Mouse (Mus musculus): Measurements from ENCODE around the gene Polr2l. TPM values are rescaled to one million over a fixed set of nuclear protein-coding genes. Genes with fewer than 3 reads are reported as not detected.

Gene Polr2l
- polyA plus RNA-seq, 1 experiment from 2014 or later: 93.0 TPM

GRCm38 (mm10) chr7:141466607-141467148 is 8.3 kb downstream of the Polr2l start:
- Histone ChIP-seq H3K4me3 (replicated peaks; ENCODE audit: low read length) (peak overlapping the region; percentile 35), H3K9ac (peak overlapping the region; percentile 74; the same call in 1 of the 2 replicates), H3K4me1 (replicated peaks; ENCODE audit: control insufficient read depth, insufficient read depth, low read length) (peaks cover 30% of the 10 kb centered on the region), H3K27ac (no peak overlapping the region), H3K4me2 (replicated peaks) (peak overlapping the region; percentile 71), H3K36me3 (replicated peaks; ENCODE audit: control insufficient read depth, insufficient read depth) (peaks cover 20% of the 10 kb centered on the region), H3K27me3 (ENCODE audit: control insufficient read depth, insufficient read depth, low read length) (peaks cover 53% of the 10 kb centered on the region), H3K9me3 (ENCODE audit: control insufficient read depth, low read length) (no peaks in the 10 kb centered on the region)
- ATAC-seq (ENCODE audit: low FRiP score): no peak
- DNase-seq (ENCODE audit: low spot score): no peak
- WGBS: 59% methylated on average over 10 of the region's 10 CpGs

GRCm38 (mm10) chr7:141466045-141466394 is 8.9 kb downstream of the Polr2l start:
- peaks cover 60% of the 10 kb centered on the region for H3K27me3 ChIP-seq (ENCODE audit: control insufficient read depth, insufficient read depth, low read length)
- H3K9me3 ChIP-seq (ENCODE audit: control insufficient read depth, low read length): no peaks in the 10 kb centered on the region
- H3K9ac ChIP-seq: no peak overlapping the region
- 87% methylated on average over 7 of the region's 7 CpGs for WGBS
- peaks cover 30% of the 10 kb centered on the region for H3K4me1 ChIP-seq (replicated peaks; ENCODE audit: control insufficient read depth, insufficient read depth, low read length)
- no peak overlapping the region for H3K27ac ChIP-seq
- no peak overlapping the region for H3K4me3 ChIP-seq (replicated peaks; ENCODE audit: low read length)
- H3K4me2 ChIP-seq (replicated peaks): no peak overlapping the region
- ATAC-seq (ENCODE audit: low FRiP score) (no peak), DNase-seq (ENCODE audit: low spot score) (no peak)
- peaks cover 13% of the 10 kb centered on the region for H3K36me3 ChIP-seq (replicated peaks; ENCODE audit: control insufficient read depth, insufficient read depth)

GRCm38 (mm10) chr7:141465388-141466044 is 9.4 kb downstream of the Polr2l start:
- peaks cover 65% of the 10 kb centered on the region for H3K27me3 ChIP-seq (ENCODE audit: control insufficient read depth, insufficient read depth, low read length)
- no peak overlapping the region; the same call in 1 of the 2 replicates for H3K9ac ChIP-seq
- no peak overlapping the region for H3K4me2 ChIP-seq (replicated peaks)
- DNase-seq (ENCODE audit: low spot score) (no peak), ATAC-seq (ENCODE audit: low FRiP score) (no peak)
- 47% methylated on average over 7 of the region's 10 CpGs for WGBS
- no peak overlapping the region for H3K27ac ChIP-seq
- H3K36me3 ChIP-seq (replicated peaks; ENCODE audit: control insufficient read depth, insufficient read depth): peaks cover 8% of the 10 kb centered on the region
- peaks cover 30% of the 10 kb centered on the region for H3K4me1 ChIP-seq (replicated peaks; ENCODE audit: control insufficient read depth, insufficient read depth, low read length)
- 0 out of 2 replicates have a peak overlapping the region, but pooled peaks have one; percentile 12 for H3K4me3 ChIP-seq (replicated peaks; ENCODE audit: low read length)
- no peaks in the 10 kb centered on the region for H3K9me3 ChIP-seq (ENCODE audit: control insufficient read depth, low read length)

DNA sequence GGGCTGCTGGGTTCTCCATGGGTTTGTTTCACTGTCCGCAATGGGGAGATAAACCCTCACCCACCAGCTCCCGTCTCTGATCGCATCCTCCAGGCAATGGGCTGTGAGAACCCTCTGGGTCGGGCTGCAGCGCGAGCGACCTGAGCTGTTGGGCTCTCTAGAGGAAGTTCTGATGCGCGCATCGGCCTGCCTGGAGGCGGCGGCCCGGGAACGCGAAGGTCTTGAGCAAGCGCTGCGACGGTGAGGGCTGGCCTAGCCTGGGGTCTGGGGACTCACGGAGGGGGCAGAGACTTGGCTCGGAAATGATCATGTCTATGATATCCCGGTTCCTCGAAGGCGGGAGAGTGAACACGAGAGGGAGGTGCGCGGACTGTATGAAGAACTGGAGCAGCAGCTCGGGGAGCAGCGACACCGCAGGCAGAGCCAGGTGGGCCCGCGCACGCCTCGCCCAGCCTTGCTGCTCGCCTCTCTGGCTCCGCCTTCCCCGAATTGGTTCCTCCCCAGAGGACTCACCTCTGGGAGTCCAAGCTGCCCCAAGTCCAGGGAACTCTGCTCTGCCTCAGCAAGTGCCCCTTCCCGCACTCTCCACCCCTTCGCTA is 10.2 kb downstream of the Polr2l start:
- H3K4me3 ChIP-seq (replicated peaks; ENCODE audit: low read length): peak overlapping the region; percentile 12
- ATAC-seq (ENCODE audit: low FRiP score): no peak
- no peak overlapping the region for H3K27ac ChIP-seq
- WGBS: 4% methylated on average over 38 of the region's 38 CpGs
- no peak for DNase-seq (ENCODE audit: low spot score)
- H3K9ac ChIP-seq: no peak overlapping the region; the same call in 1 of the 2 replicates
- H3K27me3 ChIP-seq (ENCODE audit: control insufficient read depth, insufficient read depth, low read length): peaks cover 72% of the 10 kb centered on the region
- H3K4me1 ChIP-seq (replicated peaks; ENCODE audit: control insufficient read depth, insufficient read depth, low read length): peaks cover 25% of the 10 kb centered on the region
- H3K4me2 ChIP-seq (replicated peaks): peak overlapping the region; percentile 36
- H3K9me3 ChIP-seq (ENCODE audit: control insufficient read depth, low read length): no peaks in the 10 kb centered on the region
- H3K36me3 ChIP-seq (replicated peaks; ENCODE audit: control insufficient read depth, insufficient read depth): peaks cover 3% of the 10 kb centered on the region

GRCm38 (mm10) chr7:141463824-141464602 is 10.9 kb downstream of the Polr2l start:
- Histone ChIP-seq H3K9me3 (ENCODE audit: control insufficient read depth, low read length) (no peaks in the 10 kb centered on the region), H3K4me3 (replicated peaks; ENCODE audit: low read length) (no peak overlapping the region), H3K4me1 (replicated peaks; ENCODE audit: control insufficient read depth, insufficient read depth, low read length) (peaks cover 18% of the 10 kb centered on the region), H3K27ac (no peak overlapping the region), H3K9ac (no peak overlapping the region), H3K4me2 (replicated peaks) (peak overlapping the region; percentile 36; the same call in 1 of the 2 replicates), H3K27me3 (ENCODE audit: control insufficient read depth, insufficient read depth, low read length) (peaks cover 75% of the 10 kb centered on the region), H3K36me3 (replicated peaks; ENCODE audit: control insufficient read depth, insufficient read depth) (peaks cover 10% of the 10 kb centered on the region)
- 16% methylated on average over 12 of the region's 12 CpGs for WGBS
- DNase-seq (ENCODE audit: low spot score): no peak
- no peak for ATAC-seq (ENCODE audit: low FRiP score)

DNA sequence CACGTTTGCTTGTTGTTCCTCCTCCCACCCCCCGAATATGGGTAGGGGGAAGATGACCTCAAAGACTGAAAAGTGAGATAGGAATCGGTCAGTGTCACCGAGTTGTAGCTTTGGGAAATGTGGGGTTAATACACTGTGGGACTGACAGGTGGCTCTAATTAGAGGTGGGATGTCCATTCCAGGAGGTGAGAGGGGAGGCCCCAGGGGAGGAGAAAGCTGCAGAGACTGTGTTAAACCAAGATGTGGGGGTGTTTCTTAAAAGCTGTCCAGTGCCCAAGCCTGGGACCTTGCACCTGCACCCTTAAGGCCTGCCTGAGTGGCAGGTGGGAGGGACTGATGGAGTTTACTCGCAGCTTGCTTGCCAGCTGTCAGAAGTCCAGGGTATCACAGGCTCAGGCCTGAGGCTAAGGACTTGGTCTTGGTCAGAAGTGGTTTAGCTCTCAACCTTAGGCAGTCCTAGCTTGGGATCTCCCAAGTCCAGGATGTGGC is 12.6 kb downstream of the Polr2l start:
- peaks cover 75% of the 10 kb centered on the region for H3K27me3 ChIP-seq (ENCODE audit: control insufficient read depth, insufficient read depth, low read length)
- peaks cover 6% of the 10 kb centered on the region; the same call in 1 of the 2 replicates for H3K4me1 ChIP-seq (replicated peaks; ENCODE audit: control insufficient read depth, insufficient read depth, low read length)
- ATAC-seq (ENCODE audit: low FRiP score): no peak
- H3K9me3 ChIP-seq (ENCODE audit: control insufficient read depth, low read length): no peaks in the 10 kb centered on the region
- no peak overlapping the region for H3K27ac ChIP-seq
- peaks cover 11% of the 10 kb centered on the region for H3K36me3 ChIP-seq (replicated peaks; ENCODE audit: control insufficient read depth, insufficient read depth)
- peak overlapping the region; percentile 34; the same call in 1 of the 2 replicates for H3K4me3 ChIP-seq (replicated peaks; ENCODE audit: low read length)
- peak overlapping the region; percentile 58; the same call in 1 of the 2 replicates for H3K9ac ChIP-seq
- DNase-seq (ENCODE audit: low spot score): no peak
- peak overlapping the region; percentile 58 for H3K4me2 ChIP-seq (replicated peaks)
- WGBS: 15% methylated on average over 5 of the region's 5 CpGs

DNA sequence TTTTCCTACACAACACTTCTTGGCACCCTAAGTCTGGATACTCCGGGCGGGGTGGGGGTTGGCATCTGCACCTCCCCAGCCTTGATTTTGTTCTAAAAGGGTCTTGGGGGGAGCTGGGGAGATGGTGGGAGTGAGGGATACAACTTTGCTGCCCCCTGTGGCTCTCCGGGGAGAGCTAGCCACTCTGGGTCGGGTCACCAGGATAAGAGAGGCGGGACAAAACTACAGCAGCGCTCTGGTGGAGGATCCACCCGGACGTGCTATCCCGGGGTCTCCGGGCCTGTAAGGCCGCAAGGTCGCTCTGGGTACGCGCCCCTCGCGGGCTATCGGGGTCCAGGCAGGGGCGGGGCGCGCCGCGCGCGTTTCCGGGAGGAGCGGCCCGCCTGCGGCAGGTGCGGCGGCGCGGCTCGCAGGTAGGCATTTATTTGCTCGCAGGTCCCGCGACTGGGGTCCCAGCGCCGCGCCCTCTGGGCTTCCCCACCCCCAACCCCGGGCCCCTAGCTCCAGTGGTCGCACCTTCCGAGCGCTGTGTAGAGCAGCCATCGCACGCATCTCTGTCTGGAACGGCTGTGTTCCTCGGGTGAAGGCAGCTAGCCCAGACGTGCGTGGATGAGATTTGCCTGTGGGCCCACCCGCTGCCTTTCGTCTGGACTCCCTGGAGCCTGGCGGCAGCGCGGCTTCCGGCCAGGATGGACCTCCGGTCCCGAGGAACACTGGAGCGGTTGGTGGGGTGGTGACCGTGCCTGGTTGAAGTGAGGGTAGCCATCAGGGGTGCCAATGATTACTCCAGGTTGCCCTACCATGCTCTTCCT is 13.2 kb downstream of the Polr2l start:
- DNase-seq (ENCODE audit: low spot score) (no peak), ATAC-seq (ENCODE audit: low FRiP score) (no peak)
- Histone ChIP-seq H3K9me3 (ENCODE audit: control insufficient read depth, low read length) (no peaks in the 10 kb centered on the region), H3K27me3 (ENCODE audit: control insufficient read depth, insufficient read depth, low read length) (peaks cover 73% of the 10 kb centered on the region), H3K4me2 (replicated peaks) (peak overlapping the region; percentile 58), H3K4me3 (replicated peaks; ENCODE audit: low read length) (peak overlapping the region; percentile 34), H3K36me3 (replicated peaks; ENCODE audit: control insufficient read depth, insufficient read depth) (peaks cover 11% of the 10 kb centered on the region), H3K9ac (peak overlapping the region; percentile 58), H3K27ac (no peak overlapping the region), H3K4me1 (replicated peaks; ENCODE audit: control insufficient read depth, insufficient read depth, low read length) (peaks cover 1% of the 10 kb centered on the region; the same call in 1 of the 2 replicates)
- WGBS: 3% methylated on average over 56 of the region's 59 CpGs

GRCm38 (mm10) chr7:141460391-141461113 is 14.4 kb downstream of the Polr2l start, which contains the start of gene Cracr2b:
Cracr2b (plus strand) TSS chr7:141461094.
- no peak for DNase-seq (ENCODE audit: low spot score)
- Histone ChIP-seq H3K4me1 (replicated peaks; ENCODE audit: control insufficient read depth, insufficient read depth, low read length) (peaks cover 9% of the 10 kb centered on the region; the same call in 1 of the 2 replicates), H3K9ac (peak within 1 kb of the TSS; percentile 58), H3K27me3 (ENCODE audit: control insufficient read depth, insufficient read depth, low read length) (peaks cover 61% of the 10 kb centered on the region), H3K4me2 (replicated peaks) (peak within 1 kb of the TSS; percentile 58), H3K36me3 (replicated peaks; ENCODE audit: control insufficient read depth, insufficient read depth) (peaks cover 11% of the 10 kb centered on the region), H3K27ac (no peak within 1 kb of the TSS), H3K4me3 (replicated peaks; ENCODE audit: low read length) (peak within 1 kb of the TSS; percentile 34), H3K9me3 (ENCODE audit: control insufficient read depth, low read length) (no peaks in the 10 kb centered on the region)
- ATAC-seq (ENCODE audit: low FRiP score): no peak
- WGBS: 72% methylated on average over 15 of the region's 15 CpGs

Measured in hindbrain, embryonic 14.5 days (tissue).